In the genomic region with DNA sequence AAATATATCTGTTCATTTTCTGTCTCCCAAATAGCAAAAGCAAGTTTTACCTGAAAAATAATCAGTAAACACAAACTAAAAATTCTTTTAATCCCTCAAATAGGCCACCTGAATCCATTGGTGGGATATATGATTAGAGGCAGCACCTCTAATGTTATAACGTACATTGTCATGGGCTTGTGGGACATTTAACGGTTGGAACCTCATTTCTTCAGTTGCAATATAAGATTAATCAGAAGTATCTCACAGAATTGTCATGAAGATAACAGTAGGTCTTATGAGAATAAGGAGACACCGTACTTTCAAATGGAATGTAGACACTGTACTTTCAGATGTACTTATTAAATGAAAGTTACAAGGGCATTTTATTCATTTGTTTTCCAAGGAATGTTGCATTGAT, we compare ENCODE assay signal across 35 mouse cellular contexts.
"Had no signal": no experiment of that assay in that cellular context is flagged by ENCODE, and none has a peak within 500 bp of the region (broad histone marks: within the 10 kb centered on the region; RNA-seq: fewer than 3 reads in every experiment).

No protein-coding gene starts in this region.

- H3K4me2 ChIP-seq: heart, embryonic 11.5 days; heart, embryonic 12.5 days; heart, embryonic 13.5 days; heart, embryonic 15.5 days; hindbrain, embryonic 12.5 days; hindbrain, embryonic 13.5 days; hindbrain, embryonic 14.5 days; hindbrain, embryonic 15.5 days; intestine, embryonic 15.5 days; kidney, embryonic 15.5 days had no signal

- ATAC-seq: hindbrain, embryonic 16.5 days; hindbrain, postnatal 0 days; inflammation-experienced regulatory T-cells, adult 6 months; intestine, embryonic 15.5 days; intestine, embryonic 16.5 days; intestine, postnatal 0 days had no signal

- H3K9ac ChIP-seq: heart, embryonic 12.5 days; heart, embryonic 13.5 days; heart, embryonic 15.5 days; hindbrain, embryonic 12.5 days; hindbrain, embryonic 13.5 days; hindbrain, embryonic 14.5 days; hindbrain, embryonic 15.5 days; intestine, embryonic 15.5 days; kidney, embryonic 15.5 days had no signal

- H3K27ac ChIP-seq: heart, embryonic 10.5 days; heart, embryonic 13.5 days; heart, embryonic 15.5 days; hindbrain, embryonic 10.5 days; hindbrain, embryonic 12.5 days; hindbrain, embryonic 13.5 days; hindbrain, embryonic 14.5 days; hindbrain, embryonic 15.5 days; hindbrain, postnatal 0 days; intestine, embryonic 15.5 days; kidney, embryonic 15.5 days; kidney, postnatal 0 days; layer of hippocampus, adult 2 months had no signal

- H3K4me3 ChIP-seq: heart, embryonic 10.5 days; heart, embryonic 12.5 days; heart, embryonic 13.5 days; heart, embryonic 15.5 days; hindbrain, embryonic 10.5 days; hindbrain, embryonic 12.5 days; hindbrain, embryonic 13.5 days; hindbrain, embryonic 15.5 days; intestine, embryonic 15.5 days; kidney, embryonic 15.5 days; layer of hippocampus, adult 2 months had no signal

- H3K9me3 ChIP-seq: heart, embryonic 10.5 days; heart, embryonic 12.5 days; heart, embryonic 13.5 days; heart, embryonic 15.5 days; hindbrain, embryonic 10.5 days; hindbrain, embryonic 12.5 days; hindbrain, embryonic 13.5 days; hindbrain, embryonic 15.5 days; intestine, embryonic 15.5 days; kidney, embryonic 15.5 days had no signal

- H3K36me3 ChIP-seq: heart, embryonic 10.5 days; heart, embryonic 12.5 days; heart, embryonic 13.5 days; heart, embryonic 15.5 days; hindbrain, embryonic 10.5 days; hindbrain, embryonic 12.5 days; hindbrain, embryonic 13.5 days; hindbrain, embryonic 15.5 days; intestine, embryonic 15.5 days; kidney, embryonic 15.5 days had no signal

- H3K27me3 ChIP-seq: heart, embryonic 12.5 days; heart, embryonic 13.5 days; heart, embryonic 15.5 days; hindbrain, embryonic 12.5 days; hindbrain, embryonic 13.5 days; hindbrain, embryonic 15.5 days; intestine, embryonic 15.5 days; kidney, embryonic 15.5 days had no signal

- DNase-seq: heart, postnatal 10 days; heart, postnatal 14 days; heart, postnatal 36 days; heart, postnatal 4 days; kidney, adult 11 months; kidney, adult 18-20 months; kidney, adult 2 months; kidney, adult 8-10 months; kidney, adult 9 months; kidney, postnatal 10 days; kidney, postnatal 14 days; kidney, postnatal 25 days; kidney, postnatal 36 days; kidney, postnatal 4 days; layer of hippocampus, adult 9-11 months; layer of hippocampus, postnatal 36 days had no signal
